Mouse (Mus musculus) spleen, postnatal 14 days (tissue): ENCODE measurements around the gene Gm17174.
"Not testable (repeated sequence)": the region's sequence is repeated elsewhere in the genome, so short reads cannot be mapped to it uniquely, and the experiment has no call there.

Experiments used
- DNase-seq, 2 experiments: peaks; one replicate each; pipeline ENCODE4 v3.0.0; 2021 to 2022; ENCODE audit warnings: low spot score in 2 of 2

The Gm17174 gene

GRCm38 (mm10) chr14:51592039-51592438 lies at the start of gene Gm17174:
Gm17174 (minus strand) TSS chr14:51592139.
- not testable (repeated sequence) for DNase-seq

GRCm38 (mm10) chr14:51635566-51635965 lies 43.6 kb upstream of the Gm17174 start, which contains the start of gene Gm4181:
Gm4181 (minus strand) TSS chr14:51635666.
- DNase-seq: not testable (repeated sequence)

- peak; percentile 8 to 21 for DNase-seq
Observed at GRCm38 (mm10) chr14:51632426-51632825, 40.5 kb upstream of the Gm17174 start.

- DNase-seq: no peak
Observed at GRCm38 (mm10) chr14:51611210-51611609, 19.3 kb upstream of the Gm17174 start, which contains the start of gene Gm17078. Gm17078 (minus strand) TSS chr14:51611310.

GRCm38 (mm10) chr14:51573963-51574362 lies 18.0 kb downstream of the Gm17174 start, which contains the start of gene Gm17175:
Gm17175 (minus strand) TSS chr14:51574063.
- not testable (repeated sequence) for DNase-seq

- DNase-seq: no peak
Observed at GRCm38 (mm10) chr14:51552490-51552889, 39.4 kb downstream of the Gm17174 start, which contains the start of gene Gm5622. Gm5622 (plus strand) TSS chr14:51552790.
